In the genomic region with DNA sequence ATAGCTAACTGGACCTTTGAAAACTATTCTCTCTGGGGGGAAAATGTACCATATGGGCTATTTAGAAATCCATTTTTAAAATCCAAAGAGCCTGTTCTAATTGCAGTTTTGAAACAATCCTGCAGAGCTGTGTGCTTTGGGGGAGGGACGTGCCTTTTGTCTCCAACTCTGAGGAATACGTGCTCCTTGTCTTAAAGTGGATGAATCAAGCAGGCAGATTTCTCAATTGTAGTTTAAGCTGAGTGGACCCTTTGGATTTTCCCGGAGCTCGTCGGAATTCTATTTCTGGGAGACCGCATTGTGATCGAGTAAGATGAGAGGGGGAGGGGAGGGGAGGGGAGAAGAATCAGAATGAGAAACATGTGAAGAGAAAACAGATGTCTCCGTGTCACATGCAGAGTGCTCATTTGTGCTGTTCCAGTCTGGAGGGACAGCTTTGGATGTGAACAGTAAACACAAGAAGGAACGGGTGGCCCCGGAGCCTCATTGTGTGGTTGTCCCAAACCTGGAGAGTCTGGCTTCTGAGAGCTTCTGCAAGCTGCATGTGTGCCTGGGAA, we compare ENCODE assay signal across 11 mouse cellular contexts.
A peak's percentile ranks its signal among the peaks of the same experiment; 100 is the strongest.
DNase-seq lines count a peak whose midpoint lies in the region; ATAC-seq lines count a peak whose summit lies in the region.
"Had no signal": no experiment of that assay in that cellular context is flagged by ENCODE, and none has a peak within 500 bp of the region (broad histone marks: within the 10 kb centered on the region; RNA-seq: fewer than 3 reads in every experiment).

No protein-coding gene starts in this region.

- H3K4me3 ChIP-seq in neural tube, embryonic 15.5 days (replicated peaks), result no peak overlapping the region
- no peak overlapping the region for H3K4me3 ChIP-seq in limb, embryonic 10.5 days

- H3K4me2 ChIP-seq in neural tube, embryonic 15.5 days, result no peak overlapping the region

- H3K9ac ChIP-seq in neural tube, embryonic 15.5 days (replicated peaks), result no peak overlapping the region

- peak; percentile 26 for DNase-seq in embryo, embryonic 10.5 days (ENCODE audit: low spot score)
- DNase-seq in embryo, embryonic 9.5 days (ENCODE audit: extremely low spot score), result no peak
- peak; percentile 20 for DNase-seq in neural tube, embryonic 10.5 days (ENCODE audit: extremely low spot score, low spot score)
- no peak for DNase-seq in limb, embryonic 10.5 days (ENCODE audit: low spot score)
- peak; percentile 10 for DNase-seq in right cerebral cortex, postnatal 14 days
- DNase-seq: heart, postnatal 4 days had no signal

- no peaks in the 10 kb centered on the region for H3K27me3 ChIP-seq in neural tube, embryonic 15.5 days (replicated peaks)
- no peaks in the 10 kb centered on the region for H3K27me3 ChIP-seq in limb, embryonic 10.5 days (ENCODE audit: low read depth, poor library complexity, severe bottlenecking)

- no peaks in the 10 kb centered on the region for H3K4me1 ChIP-seq in neural tube, embryonic 15.5 days
- peaks cover 21% of the 10 kb centered on the region for H3K4me1 ChIP-seq in limb, embryonic 10.5 days

- WGBS in neural tube, embryonic 15.5 days, result 55% methylated on average over 10 of the region's 10 CpGs
- 67% methylated on average over 10 of the region's 10 CpGs for WGBS in limb, embryonic 10.5 days

- no peak overlapping the region for H3K27ac ChIP-seq in neural tube, embryonic 15.5 days (replicated peaks)
- peak overlapping the region; percentile 75 for H3K27ac ChIP-seq in limb, embryonic 10.5 days
- H3K27ac ChIP-seq: macrophage; stomach, postnatal 0 days had no signal

- ATAC-seq in neural tube, embryonic 15.5 days (ENCODE audit: low FRiP score), result no peak
- ATAC-seq in erythroid progenitor cell, adult 5-6 weeks (replicated peaks; ENCODE audit: low FRiP score, poor library complexity, severe bottlenecking), result no peak
- ATAC-seq in granulocyte monocyte progenitor cell, adult 5-6 weeks (replicated peaks; ENCODE audit: poor library complexity, severe bottlenecking), result no peak

- H3K9me3 ChIP-seq in neural tube, embryonic 15.5 days (replicated peaks), result no peaks in the 10 kb centered on the region
- H3K9me3 ChIP-seq in limb, embryonic 10.5 days (replicated peaks), result no peaks in the 10 kb centered on the region

- no peaks in the 10 kb centered on the region for H3K36me3 ChIP-seq in neural tube, embryonic 15.5 days
- no peaks in the 10 kb centered on the region for H3K36me3 ChIP-seq in limb, embryonic 10.5 days

Comparison
In these comparisons a context has a peak if more than half of its experiments do, and no peak if none do; other contexts are left out.
1. DNase-seq: peak in embryo, embryonic 10.5 days (single experiment), neural tube, embryonic 10.5 days (single experiment) and right cerebral cortex, postnatal 14 days (single experiment); none in embryo, embryonic 9.5 days (single experiment) and limb, embryonic 10.5 days (single experiment).